ENCODE assay signal across 50 mouse cellular contexts in the genomic region with DNA sequence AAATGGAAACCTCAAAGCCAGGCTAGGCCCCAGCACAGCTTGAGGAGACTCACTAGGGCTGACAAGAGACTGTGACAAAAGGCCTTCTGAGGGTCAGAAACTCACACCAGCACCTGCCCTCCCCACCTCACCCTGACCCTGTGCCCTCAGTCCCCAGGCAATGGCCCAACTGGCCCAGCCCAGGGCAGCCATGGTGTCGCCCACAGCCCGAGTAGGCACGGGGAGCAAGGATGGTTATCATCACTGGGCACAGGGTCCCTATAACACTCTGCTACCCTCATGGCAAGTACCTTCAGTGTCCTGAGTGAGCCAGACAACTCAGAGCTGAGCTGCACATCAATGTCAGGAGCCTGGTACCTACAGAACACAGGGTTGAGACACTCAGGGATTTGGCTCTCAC. TPM values are rescaled to one million over a fixed set of nuclear protein-coding genes. Genes with fewer than 3 reads are reported as not detected.
"Had no signal": no experiment of that assay in that cellular context is flagged by ENCODE, and none has a peak within 500 bp of the region (broad histone marks: within the 10 kb centered on the region; RNA-seq: fewer than 3 reads in every experiment).

No protein-coding gene starts in this region.

- ATAC-seq: hindbrain, embryonic 16.5 days; hindbrain, postnatal 0 days; inflammation-experienced regulatory T-cells, adult 6 months; intestine, embryonic 15.5 days; intestine, embryonic 16.5 days; intestine, postnatal 0 days had no signal

- H3K4me1 ChIP-seq: heart, embryonic 13.5 days; hindbrain, embryonic 10.5 days; hindbrain, embryonic 12.5 days; hindbrain, embryonic 15.5 days; intestine, embryonic 15.5 days had no signal

- DNase-seq: heart, postnatal 14 days; heart, postnatal 36 days; heart, postnatal 4 days; kidney, adult 11 months; kidney, adult 18-20 months; kidney, adult 2 months; kidney, adult 8-10 months; kidney, adult 9 months; kidney, postnatal 10 days; kidney, postnatal 14 days; kidney, postnatal 25 days; kidney, postnatal 36 days; kidney, postnatal 4 days; layer of hippocampus, adult 9-11 months; layer of hippocampus, postnatal 36 days had no signal

- H3K9ac ChIP-seq: heart, embryonic 12.5 days; heart, embryonic 13.5 days; heart, embryonic 15.5 days; hindbrain, embryonic 12.5 days; hindbrain, embryonic 13.5 days; hindbrain, embryonic 14.5 days; hindbrain, embryonic 15.5 days; intestine, embryonic 15.5 days; kidney, embryonic 15.5 days had no signal

- H3K4me2 ChIP-seq: heart, embryonic 11.5 days; heart, embryonic 12.5 days; heart, embryonic 13.5 days; heart, embryonic 15.5 days; hindbrain, embryonic 12.5 days; hindbrain, embryonic 13.5 days; hindbrain, embryonic 14.5 days; hindbrain, embryonic 15.5 days; intestine, embryonic 15.5 days; kidney, embryonic 15.5 days had no signal

- H3K4me3 ChIP-seq: heart, embryonic 10.5 days; heart, embryonic 12.5 days; heart, embryonic 13.5 days; heart, embryonic 15.5 days; hindbrain, embryonic 10.5 days; hindbrain, embryonic 12.5 days; hindbrain, embryonic 13.5 days; hindbrain, embryonic 15.5 days; intestine, embryonic 15.5 days; kidney, embryonic 15.5 days; layer of hippocampus, adult 2 months had no signal

- H3K27me3 ChIP-seq: heart, embryonic 12.5 days; heart, embryonic 13.5 days; heart, embryonic 15.5 days; hindbrain, embryonic 12.5 days; hindbrain, embryonic 13.5 days; hindbrain, embryonic 15.5 days; intestine, embryonic 15.5 days; kidney, embryonic 15.5 days had no signal

- H3K27ac ChIP-seq: heart, embryonic 10.5 days; heart, embryonic 13.5 days; heart, embryonic 15.5 days; hindbrain, embryonic 10.5 days; hindbrain, embryonic 12.5 days; hindbrain, embryonic 13.5 days; hindbrain, embryonic 14.5 days; hindbrain, embryonic 15.5 days; hindbrain, postnatal 0 days; intestine, embryonic 15.5 days; kidney, embryonic 15.5 days; kidney, postnatal 0 days; layer of hippocampus, adult 2 months had no signal

- H3K9me3 ChIP-seq: heart, embryonic 10.5 days; heart, embryonic 13.5 days; heart, embryonic 15.5 days; hindbrain, embryonic 12.5 days; hindbrain, embryonic 13.5 days; hindbrain, embryonic 15.5 days; intestine, embryonic 15.5 days; kidney, embryonic 15.5 days had no signal

RNA-seq across cellular contexts. Expression of a gene that starts 56.2 kb away (rescaled TPM):
- total RNA-seq: heart, adult 8-10 months; heart, postnatal 14 days; heart, postnatal 25 days; heart, postnatal 36 days; heart, postnatal 4 days; hematopoietic stem cell, adult 5-6 weeks; hindbrain, postnatal 0 days; layer of hippocampus, adult 18-20 months; layer of hippocampus, adult 2 months; layer of hippocampus, postnatal 25 days had no signal
- polyA plus RNA-seq: heart, embryonic 10.5 days; heart, embryonic 11.5 days; heart, embryonic 12.5 days; heart, embryonic 13.5 days; heart, embryonic 14.5 days; heart, embryonic 15.5 days; heart, embryonic 16.5 days; heart, postnatal 0 days; hindbrain, embryonic 10.5 days; hindbrain, embryonic 11.5 days; hindbrain, embryonic 12.5 days; hindbrain, embryonic 13.5 days; hindbrain, embryonic 15.5 days; hindbrain, embryonic 16.5 days; inflammation-experienced regulatory T-cells, adult 6 months; intestine, embryonic 14.5 days; intestine, embryonic 15.5 days; intestine, embryonic 16.5 days; intestine, postnatal 0 days; kidney, adult 2 months; kidney, embryonic 14.5 days; kidney, embryonic 15.5 days; kidney, embryonic 16.5 days; kidney, postnatal 0 days; large intestine, adult 2 months had no signal

RNA-seq across cellular contexts. Expression of a gene that starts 58.9 kb away (rescaled TPM):
- total RNA-seq: heart, adult 8-10 months; heart, postnatal 14 days; heart, postnatal 25 days; heart, postnatal 36 days; heart, postnatal 4 days; hematopoietic stem cell, adult 5-6 weeks; hindbrain, postnatal 0 days; layer of hippocampus, adult 18-20 months; layer of hippocampus, adult 2 months; layer of hippocampus, adult 8-10 months; layer of hippocampus, postnatal 10 days; layer of hippocampus, postnatal 14 days; layer of hippocampus, postnatal 25 days; layer of hippocampus, postnatal 36 days had no signal
- polyA plus RNA-seq: heart, embryonic 10.5 days; heart, embryonic 11.5 days; heart, embryonic 12.5 days; heart, embryonic 13.5 days; heart, embryonic 14.5 days; heart, embryonic 15.5 days; heart, embryonic 16.5 days; heart, postnatal 0 days; hindbrain, embryonic 10.5 days; hindbrain, embryonic 11.5 days; hindbrain, embryonic 12.5 days; hindbrain, embryonic 13.5 days; hindbrain, embryonic 14.5 days; hindbrain, embryonic 15.5 days; hindbrain, embryonic 16.5 days; hindbrain, postnatal 0 days; inflammation-experienced regulatory T-cells, adult 6 months; intestine, embryonic 14.5 days; intestine, embryonic 15.5 days; intestine, embryonic 16.5 days; intestine, postnatal 0 days; kidney, adult 2 months; kidney, embryonic 14.5 days; kidney, embryonic 15.5 days; kidney, embryonic 16.5 days; kidney, postnatal 0 days; large intestine, adult 2 months had no signal
